Mouse (Mus musculus) right cerebral cortex, postnatal 10 days (tissue): ENCODE measurements at regions not wholly inside any gene's neighbourhood (a gene's known extent, or its start where the extent isn't known, plus 50 kb on each side); places are given as distances from the start of the nearest gene placed in this dataset.
A peak's percentile ranks its signal among the peaks of the same experiment; 100 is the strongest.

Experiments
- DNase-seq, 2 experiments: peaks; one replicate each; pipeline ENCODE4 v3.0.0; 2021; ENCODE audit warnings: low spot score in 2 of 2

- peak; percentile 35 to 48 for DNase-seq
Measured at GRCm38 (mm10) chr1:128679005-128679980, 87.2 kb upstream of the Cxcr4 start.

GRCm38 (mm10) chr1:128675538-128675937 lies 83.4 kb upstream of the Cxcr4 start:
- no peak for DNase-seq

- DNase-seq = no peak
Measured at GRCm38 (mm10) chr1:128672306-128672705, 80.2 kb upstream of the Cxcr4 start.

GRCm38 (mm10) chr1:128671495-128671894 lies 79.4 kb upstream of the Cxcr4 start:
- no peak for DNase-seq

- no peak for DNase-seq
Measured at GRCm38 (mm10) chr1:128671016-128671415, 78.9 kb upstream of the Cxcr4 start.

- DNase-seq = no peak
Measured at GRCm38 (mm10) chr1:128669241-128669666, 77.2 kb upstream of the Cxcr4 start.

- no peak for DNase-seq
Measured at GRCm38 (mm10) chr1:128668718-128669117, 76.6 kb upstream of the Cxcr4 start.

GRCm38 (mm10) chr1:128667121-128667762 lies 75.1 kb upstream of the Cxcr4 start:
- DNase-seq = no peak

GRCm38 (mm10) chr1:128663207-128663606 lies 71.1 kb upstream of the Cxcr4 start:
- DNase-seq = no peak

GRCm38 (mm10) chr1:128659857-128660256 lies 67.8 kb upstream of the Cxcr4 start:
- DNase-seq = peak; percentile 29 to 37

GRCm38 (mm10) chr1:128658802-128659201 lies 66.7 kb upstream of the Cxcr4 start:
- DNase-seq = no peak

- no peak for DNase-seq
Measured at GRCm38 (mm10) chr1:128654099-128654862, 62.2 kb upstream of the Cxcr4 start.

- no peak for DNase-seq
Measured at GRCm38 (mm10) chr1:128650596-128650995, 58.5 kb upstream of the Cxcr4 start.

- DNase-seq = no peak
Measured at GRCm38 (mm10) chr1:128649490-128650178, 57.5 kb upstream of the Cxcr4 start.

- no peak for DNase-seq
Measured at GRCm38 (mm10) chr1:128643316-128643776, 51.3 kb upstream of the Cxcr4 start.

GRCm38 (mm10) chr1:128642212-128642611 lies 50.1 kb upstream of the Cxcr4 start:
- no peak for DNase-seq
